Mouse (Mus musculus): ENCODE data around the gene Chn1. TPM values are rescaled to one million over a fixed set of nuclear protein-coding genes. Genes with fewer than 3 reads are reported as not detected.
A peak's percentile ranks its signal among the peaks of the same experiment; 100 is the strongest.

Chn1 gene
- polyA plus RNA-seq, 1 experiment from 2014 or later: 86.7 TPM

- no peak overlapping the region for H3K4me3 ChIP-seq (ENCODE audit: low read depth, low read length)
- H3K27me3 ChIP-seq (ENCODE audit: control insufficient read depth, insufficient read depth, low read length): no peaks in the 10 kb centered on the region
- no peak for ATAC-seq (ENCODE audit: low FRiP score)
These were observed 62.7 kb downstream of the Chn1 start for GRCm38 (mm10) chr2:73712481-73712880.

GRCm38 (mm10) chr2:73693045-73693444 is 82.1 kb downstream of the Chn1 start:
- no peak for ATAC-seq (ENCODE audit: low FRiP score)
- no peaks in the 10 kb centered on the region for H3K9me3 ChIP-seq (ENCODE audit: control insufficient read depth, low read length)
- no peaks in the 10 kb centered on the region for H3K36me3 ChIP-seq (ENCODE audit: control insufficient read depth, insufficient read depth, low read length)
- H3K4me3 ChIP-seq (ENCODE audit: low read depth, low read length): no peak overlapping the region
- no peaks in the 10 kb centered on the region for H3K4me1 ChIP-seq (ENCODE audit: control insufficient read depth, insufficient read depth, low read length)
- no peaks in the 10 kb centered on the region for H3K27me3 ChIP-seq (ENCODE audit: control insufficient read depth, insufficient read depth, low read length)
- H3K4me2 ChIP-seq: no peak overlapping the region
- no peak overlapping the region for H3K27ac ChIP-seq (ENCODE audit: low read depth, low read length)
- no peak overlapping the region for H3K9ac ChIP-seq (ENCODE audit: low read length)
- WGBS: 77% methylated on average over 4 of the region's 4 CpGs
- DNase-seq (ENCODE audit: low spot score, missing footprints): peak; percentile 17

More at GRCm38 (mm10) chr2:73712481-73712880, 62.7 kb downstream of the Chn1 start:
- no peak overlapping the region for H3K4me2 ChIP-seq
- H3K4me1 ChIP-seq (ENCODE audit: control insufficient read depth, insufficient read depth, low read length): no peaks in the 10 kb centered on the region
- DNase-seq (ENCODE audit: low spot score, missing footprints): no peak
- no peaks in the 10 kb centered on the region for H3K36me3 ChIP-seq (ENCODE audit: control insufficient read depth, insufficient read depth, low read length)
- no peak overlapping the region for H3K27ac ChIP-seq (ENCODE audit: low read depth, low read length)
- no peaks in the 10 kb centered on the region for H3K9me3 ChIP-seq (ENCODE audit: control insufficient read depth, low read length)
- no peak overlapping the region for H3K9ac ChIP-seq (ENCODE audit: low read length)

GRCm38 (mm10) chr2:73690783-73691604 is 84.2 kb downstream of the Chn1 start:
- H3K4me1 ChIP-seq (ENCODE audit: control insufficient read depth, insufficient read depth, low read length): no peaks in the 10 kb centered on the region
- DNase-seq (ENCODE audit: low spot score, missing footprints) (peak; percentile 19), ATAC-seq (ENCODE audit: low FRiP score) (no peak)
- no peak overlapping the region for H3K4me3 ChIP-seq (ENCODE audit: low read depth, low read length)
- 84% methylated on average over 6 of the region's 6 CpGs for WGBS
- H3K27me3 ChIP-seq (ENCODE audit: control insufficient read depth, insufficient read depth, low read length): no peaks in the 10 kb centered on the region
- H3K9ac ChIP-seq (ENCODE audit: low read length): no peak overlapping the region
- no peak overlapping the region for H3K27ac ChIP-seq (ENCODE audit: low read depth, low read length)
- H3K36me3 ChIP-seq (ENCODE audit: control insufficient read depth, insufficient read depth, low read length): no peaks in the 10 kb centered on the region
- H3K4me2 ChIP-seq: no peak overlapping the region
- no peaks in the 10 kb centered on the region for H3K9me3 ChIP-seq (ENCODE audit: control insufficient read depth, low read length)

- WGBS: 84% methylated on average over 1 of the region's 1 CpGs
- Histone ChIP-seq H3K27me3 (ENCODE audit: control insufficient read depth, insufficient read depth, low read length) (no peaks in the 10 kb centered on the region), H3K9me3 (ENCODE audit: control insufficient read depth, low read length) (no peaks in the 10 kb centered on the region), H3K4me2 (no peak overlapping the region), H3K4me3 (ENCODE audit: low read depth, low read length) (no peak overlapping the region), H3K4me1 (ENCODE audit: control insufficient read depth, insufficient read depth, low read length) (no peaks in the 10 kb centered on the region), H3K9ac (ENCODE audit: low read length) (no peak overlapping the region), H3K27ac (ENCODE audit: low read depth, low read length) (no peak overlapping the region), H3K36me3 (ENCODE audit: control insufficient read depth, insufficient read depth, low read length) (no peaks in the 10 kb centered on the region)
- ATAC-seq (ENCODE audit: low FRiP score) (no peak), DNase-seq (ENCODE audit: low spot score, missing footprints) (no peak)
These were observed 92.6 kb downstream of the Chn1 start for GRCm38 (mm10) chr2:73682500-73682899.

GRCm38 (mm10) chr2:73680425-73681027 is 94.6 kb downstream of the Chn1 start:
- H3K27me3 ChIP-seq (ENCODE audit: control insufficient read depth, insufficient read depth, low read length): no peaks in the 10 kb centered on the region
- no peak overlapping the region for H3K4me3 ChIP-seq (ENCODE audit: low read depth, low read length)
- no peak overlapping the region for H3K9ac ChIP-seq (ENCODE audit: low read length)
- no peaks in the 10 kb centered on the region for H3K36me3 ChIP-seq (ENCODE audit: control insufficient read depth, insufficient read depth, low read length)
- no peak overlapping the region for H3K27ac ChIP-seq (ENCODE audit: low read depth, low read length)
- no peaks in the 10 kb centered on the region for H3K4me1 ChIP-seq (ENCODE audit: control insufficient read depth, insufficient read depth, low read length)
- no peaks in the 10 kb centered on the region for H3K9me3 ChIP-seq (ENCODE audit: control insufficient read depth, low read length)
- DNase-seq (ENCODE audit: low spot score, missing footprints): no peak
- 97% methylated on average over 1 of the region's 1 CpGs for WGBS
- no peak overlapping the region for H3K4me2 ChIP-seq
- no peak for ATAC-seq (ENCODE audit: low FRiP score)

- H3K9ac ChIP-seq (ENCODE audit: low read length): no peak overlapping the region
- no peak for ATAC-seq (ENCODE audit: low FRiP score)
- DNase-seq (ENCODE audit: low spot score, missing footprints): no peak
- H3K27me3 ChIP-seq (ENCODE audit: control insufficient read depth, insufficient read depth, low read length): no peaks in the 10 kb centered on the region
- no peaks in the 10 kb centered on the region for H3K36me3 ChIP-seq (ENCODE audit: control insufficient read depth, insufficient read depth, low read length)
- 78% methylated on average over 4 of the region's 4 CpGs for WGBS
- no peaks in the 10 kb centered on the region for H3K9me3 ChIP-seq (ENCODE audit: control insufficient read depth, low read length)
- H3K4me3 ChIP-seq (ENCODE audit: low read depth, low read length): no peak overlapping the region
- H3K4me1 ChIP-seq (ENCODE audit: control insufficient read depth, insufficient read depth, low read length): no peaks in the 10 kb centered on the region
- no peak overlapping the region for H3K27ac ChIP-seq (ENCODE audit: low read depth, low read length)
- no peak overlapping the region for H3K4me2 ChIP-seq
These were observed 106.5 kb downstream of the Chn1 start for GRCm38 (mm10) chr2:73668608-73669007.

- no peaks in the 10 kb centered on the region for H3K27me3 ChIP-seq (ENCODE audit: control insufficient read depth, insufficient read depth, low read length)
- 82% methylated on average over 11 of the region's 11 CpGs for WGBS
- H3K36me3 ChIP-seq (ENCODE audit: control insufficient read depth, insufficient read depth, low read length): no peaks in the 10 kb centered on the region
- ATAC-seq (ENCODE audit: low FRiP score) (peak; percentile 15; the same call in 1 of the 2 replicates), DNase-seq (ENCODE audit: low spot score, missing footprints) (peak; percentile 83)
- peaks cover 24% of the 10 kb centered on the region for H3K4me1 ChIP-seq (ENCODE audit: control insufficient read depth, insufficient read depth, low read length)
- peak overlapping the region; percentile 25; the same call in 1 of the 2 replicates for H3K4me2 ChIP-seq
- H3K9ac ChIP-seq (ENCODE audit: low read length): no peak overlapping the region
- no peak overlapping the region for H3K4me3 ChIP-seq (ENCODE audit: low read depth, low read length)
- H3K9me3 ChIP-seq (ENCODE audit: control insufficient read depth, low read length): no peaks in the 10 kb centered on the region
- no peak overlapping the region for H3K27ac ChIP-seq (ENCODE audit: low read depth, low read length)
These were observed 114.5 kb downstream of the Chn1 start for GRCm38 (mm10) chr2:73660566-73661134.

GRCm38 (mm10) chr2:73659726-73660565 is 115.2 kb downstream of the Chn1 start:
- H3K36me3 ChIP-seq (ENCODE audit: control insufficient read depth, insufficient read depth, low read length): no peaks in the 10 kb centered on the region
- no peak overlapping the region for H3K4me3 ChIP-seq (ENCODE audit: low read depth, low read length)
- ATAC-seq (ENCODE audit: low FRiP score): peak; percentile 88
- no peaks in the 10 kb centered on the region for H3K9me3 ChIP-seq (ENCODE audit: control insufficient read depth, low read length)
- H3K4me2 ChIP-seq: peak overlapping the region; percentile 25; the same call in 1 of the 2 replicates
- 46% methylated on average over 18 of the region's 18 CpGs for WGBS
- no peak overlapping the region for H3K27ac ChIP-seq (ENCODE audit: low read depth, low read length)
- no peak overlapping the region; the same call in 1 of the 2 replicates for H3K9ac ChIP-seq (ENCODE audit: low read length)
- H3K4me1 ChIP-seq (ENCODE audit: control insufficient read depth, insufficient read depth, low read length): peaks cover 24% of the 10 kb centered on the region
- peak; percentile 81 for DNase-seq (ENCODE audit: low spot score, missing footprints)
- no peaks in the 10 kb centered on the region for H3K27me3 ChIP-seq (ENCODE audit: control insufficient read depth, insufficient read depth, low read length)
